Mouse (Mus musculus): ENCODE results near the gene Smo.

Smo gene

DNA sequence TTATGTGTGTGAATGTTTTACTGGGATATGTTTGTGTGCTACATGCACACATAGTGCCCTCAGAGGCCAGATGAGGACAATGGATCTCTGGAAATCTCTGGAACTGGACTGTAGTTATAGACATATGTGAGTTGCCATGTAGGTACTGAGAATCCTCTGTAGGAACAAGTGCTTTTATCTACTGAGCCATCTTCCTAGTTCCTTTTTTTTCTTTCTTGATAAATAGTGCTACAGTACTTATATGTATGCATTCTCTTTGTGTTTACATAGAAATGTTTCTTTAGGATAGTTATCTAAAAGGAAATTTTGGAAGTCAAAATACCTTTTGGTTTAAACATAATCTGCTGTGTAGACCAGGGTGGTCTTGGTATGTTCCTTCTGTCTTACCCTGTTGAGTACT lies 44.8 kb downstream of the Smo start:
- DNase-seq: no peak

DNA sequence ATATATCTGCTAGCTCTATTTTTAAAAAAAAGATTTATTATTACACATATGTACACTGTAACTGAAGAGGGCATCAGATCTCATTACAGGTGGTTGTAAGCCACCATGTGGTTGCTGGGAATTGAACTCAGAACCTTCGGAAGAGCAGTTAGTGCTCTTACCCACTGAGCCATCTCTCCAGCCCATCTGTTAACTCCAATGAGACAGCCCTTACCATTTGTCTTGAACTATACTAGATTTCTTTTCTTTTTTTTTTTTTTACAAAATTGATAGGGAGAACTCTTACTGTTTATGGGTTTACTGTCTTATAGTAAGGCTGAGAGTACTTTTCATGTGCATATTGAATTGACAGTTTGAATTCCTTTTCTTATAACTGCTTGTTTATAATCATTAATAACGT lies 45.3 kb downstream of the Smo start:
- no peak for DNase-seq

GRCm38 (mm10) chr6:29782239-29782638 lies 46.9 kb downstream of the Smo start:
- DNase-seq: no peak

DNA sequence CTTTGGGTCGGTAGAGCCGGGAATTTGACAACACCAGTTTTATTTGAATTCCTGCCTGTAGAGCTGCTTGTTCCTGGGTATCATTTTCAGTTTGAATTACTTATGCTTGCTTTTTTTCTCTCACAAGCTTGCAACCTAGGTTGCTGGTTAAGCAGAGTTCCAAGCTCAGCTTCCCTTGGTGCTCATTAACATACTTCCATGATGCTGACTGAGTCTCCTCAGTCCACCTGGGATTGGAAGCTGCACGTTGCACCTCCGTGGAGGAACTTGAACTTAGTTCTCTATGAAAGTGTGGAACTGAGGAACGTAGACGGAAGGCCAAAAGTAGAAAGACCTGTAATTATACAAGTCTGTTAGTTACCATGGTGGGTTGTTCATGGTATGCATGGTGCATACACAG lies 48.7 kb downstream of the Smo start:
- DNase-seq: no peak

DNA sequence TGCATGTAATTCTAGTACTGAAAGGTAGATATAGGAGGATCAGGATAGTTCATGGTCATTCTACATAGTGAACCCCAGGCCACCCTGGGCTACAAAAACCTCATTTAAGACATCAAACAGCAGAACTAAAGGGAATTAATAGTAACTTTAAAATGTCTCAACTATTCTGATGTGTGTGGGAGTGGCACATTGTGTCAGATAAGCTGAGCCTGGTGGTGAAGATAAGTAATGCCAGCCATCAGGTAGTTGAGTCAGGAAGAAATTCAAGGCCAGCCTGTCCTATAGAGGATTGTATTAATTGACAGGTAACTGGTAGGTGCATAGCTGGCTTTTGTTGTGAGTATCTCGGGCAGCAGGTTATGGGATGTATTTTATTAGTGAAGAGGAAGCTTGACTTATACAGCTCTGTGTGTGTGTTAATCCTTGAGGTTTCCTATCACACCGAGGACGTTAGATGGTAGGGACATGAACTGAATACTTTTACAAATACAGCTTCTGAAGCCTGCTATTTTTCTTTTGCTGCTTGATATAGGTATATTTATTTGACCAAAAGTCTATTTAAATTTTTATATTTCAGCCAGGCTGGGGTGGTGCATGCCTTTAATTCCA lies 49.2 kb downstream of the Smo start:
- DNase-seq: no peak

- no peak for DNase-seq
These were observed 50.5 kb downstream of the Smo start for GRCm38 (mm10) chr6:29785759-29786158.

GRCm38 (mm10) chr6:29788779-29789350 lies 53.6 kb downstream of the Smo start:
- no peak for DNase-seq

DNA sequence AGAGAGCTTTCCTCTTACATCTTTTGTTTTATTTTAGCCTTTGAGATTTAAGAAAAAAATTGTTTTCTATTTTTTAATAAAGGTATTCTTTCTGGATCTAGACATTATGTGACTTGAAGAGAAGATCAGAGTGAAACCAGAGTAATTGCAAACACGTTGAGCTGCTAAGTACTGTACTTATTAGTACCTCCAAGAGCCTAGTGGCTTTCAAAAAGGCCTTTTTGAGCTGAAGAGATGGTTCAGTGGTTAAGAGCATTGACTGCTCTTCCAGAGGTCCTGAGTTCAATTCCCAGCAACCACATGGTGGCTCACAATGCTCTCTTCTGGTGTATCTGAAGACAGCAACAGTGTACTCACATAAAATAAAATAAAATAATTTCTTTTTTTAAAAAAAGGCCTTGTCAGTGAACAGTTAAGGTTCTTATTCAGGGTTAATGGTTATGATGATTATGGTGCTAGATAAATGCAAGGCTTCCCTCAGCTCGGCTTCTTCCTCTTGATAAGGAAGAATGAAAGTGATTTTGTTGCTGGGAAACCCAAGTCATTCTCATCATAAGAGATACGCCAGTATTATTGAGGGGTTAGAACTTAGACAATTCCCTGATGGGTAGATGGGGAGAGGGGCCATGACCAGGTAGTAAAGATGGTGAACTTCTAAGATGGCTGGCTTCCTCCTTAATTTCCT lies 54.9 kb downstream of the Smo start:
- no peak for DNase-seq

GRCm38 (mm10) chr6:29793520-29793919 lies 58.2 kb downstream of the Smo start:
- no peak for DNase-seq

DNA sequence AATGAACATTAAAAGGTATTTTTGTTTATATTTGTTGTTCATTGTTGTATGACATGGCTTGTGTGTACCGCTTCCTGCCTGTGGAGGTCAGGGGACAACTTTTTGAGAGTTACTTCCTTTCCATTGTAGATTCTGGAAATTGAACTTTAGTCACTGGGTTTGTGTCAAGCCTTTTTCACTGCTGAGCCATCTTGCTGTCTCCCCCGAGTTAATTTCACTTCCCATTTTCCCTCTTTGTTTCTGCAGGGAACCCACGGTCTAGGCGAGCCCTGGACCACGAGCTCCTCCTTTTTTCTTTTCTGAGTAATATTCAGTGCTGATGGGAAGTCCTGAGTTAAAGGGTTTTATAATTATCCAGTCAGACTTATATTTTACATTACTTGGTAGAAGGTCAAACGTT lies 59.3 kb downstream of the Smo start:
- DNase-seq: no peak

DNA sequence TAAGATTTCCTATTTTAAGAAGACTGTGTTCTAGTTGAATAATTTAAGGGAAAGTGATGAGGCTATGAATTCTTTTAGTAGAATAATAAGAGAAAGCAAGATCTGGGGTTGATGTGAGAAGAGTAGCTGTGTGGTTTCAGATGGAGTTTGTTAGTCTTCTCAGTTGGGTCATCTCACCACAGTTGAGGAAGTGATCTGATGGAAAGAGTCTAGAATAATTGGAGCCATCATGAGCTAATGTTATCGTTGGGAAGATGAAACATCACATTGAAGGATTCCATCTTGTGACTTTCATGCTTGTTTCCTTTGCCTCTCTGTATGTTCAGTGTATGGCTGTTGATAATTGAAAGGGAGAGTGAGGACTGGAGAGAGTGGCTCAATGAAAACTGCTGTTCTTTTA lies 67.7 kb downstream of the Smo start:
- DNase-seq: no peak

DNA sequence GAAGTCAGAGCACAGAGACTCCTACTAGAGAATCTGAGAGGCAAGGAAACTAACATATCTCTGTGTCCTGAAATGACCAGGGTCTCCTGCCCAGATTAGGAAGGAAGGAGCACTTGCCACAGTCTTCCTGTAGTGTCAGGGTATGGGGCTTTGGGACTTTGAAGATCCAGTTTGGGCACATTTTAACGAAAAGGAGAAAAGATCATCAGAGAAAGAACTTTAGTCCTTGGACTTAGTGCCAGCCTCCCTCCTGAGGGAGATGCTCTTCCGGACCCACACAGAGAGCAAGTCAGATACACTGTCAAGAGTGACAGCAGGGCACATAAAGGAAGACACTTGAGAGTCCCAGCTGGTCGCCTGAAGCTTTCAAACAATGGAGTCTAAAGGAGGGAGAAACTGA lies 68.7 kb downstream of the Smo start:
- DNase-seq: no peak

DNA sequence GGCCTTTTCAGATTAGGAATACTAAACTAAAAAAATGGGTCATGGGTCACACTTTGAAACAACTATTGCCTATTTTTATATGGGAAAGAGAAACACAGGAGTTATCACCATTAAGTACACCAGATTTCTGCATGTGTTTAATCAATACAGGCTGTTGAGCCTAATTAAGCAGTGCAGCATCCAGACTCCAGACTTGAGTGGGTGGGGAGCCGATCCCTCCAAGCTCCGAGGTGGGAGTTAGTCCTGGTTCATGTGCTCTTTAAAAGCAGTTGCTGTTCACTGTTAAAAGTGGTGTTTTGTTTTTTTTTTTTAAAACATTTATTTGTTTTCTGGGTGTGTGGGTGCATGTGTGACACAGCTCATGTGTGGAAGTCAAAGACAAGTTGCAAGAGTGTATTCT lies 70.1 kb downstream of the Smo start:
- no peak for DNase-seq

Measured in lung, postnatal 4 days (tissue).